Mouse (Mus musculus): Measurements from ENCODE around the gene Ikzf2. TPM values are rescaled to one million over a fixed set of nuclear protein-coding genes. Genes with fewer than 3 reads are reported as not detected.

Gene Ikzf2
- total RNA-seq, 4 experiments from 2014 or later, result 9.0 to 15.8 (median 13.4) TPM

- no peak for DNase-seq
Measured at GRCm38 (mm10) chr1:69659779-69660178, 27.3 kb downstream of the Ikzf2 start.

- no peak for DNase-seq
Measured at GRCm38 (mm10) chr1:69658051-69658450, 29.0 kb downstream of the Ikzf2 start.

- DNase-seq, result no peak
Measured at GRCm38 (mm10) chr1:69657455-69657854, 29.6 kb downstream of the Ikzf2 start.

GRCm38 (mm10) chr1:69656929-69657328 is 30.1 kb downstream of the Ikzf2 start:
- no peak for DNase-seq

- no peak for DNase-seq
Measured at GRCm38 (mm10) chr1:69656047-69656782, 30.8 kb downstream of the Ikzf2 start.

- no peak for DNase-seq
Measured at GRCm38 (mm10) chr1:69655368-69655767, 31.7 kb downstream of the Ikzf2 start.

- no peak for DNase-seq
Measured at GRCm38 (mm10) chr1:69654955-69655354, 32.1 kb downstream of the Ikzf2 start.

GRCm38 (mm10) chr1:69653419-69653818 is 33.6 kb downstream of the Ikzf2 start:
- no peak for DNase-seq

GRCm38 (mm10) chr1:69643138-69643537 is 43.9 kb downstream of the Ikzf2 start:
- DNase-seq, result no peak

- DNase-seq, result no peak
Measured at GRCm38 (mm10) chr1:69641986-69642385, 45.1 kb downstream of the Ikzf2 start.

- DNase-seq, result no peak
Measured at GRCm38 (mm10) chr1:69638321-69638720, 48.7 kb downstream of the Ikzf2 start.

- no peak for DNase-seq
Measured at GRCm38 (mm10) chr1:69637907-69638306, 49.1 kb downstream of the Ikzf2 start.

- DNase-seq, result no peak
Measured at GRCm38 (mm10) chr1:69634259-69634658, 52.8 kb downstream of the Ikzf2 start.

GRCm38 (mm10) chr1:69630508-69630907 is 56.5 kb downstream of the Ikzf2 start:
- DNase-seq, result no peak

GRCm38 (mm10) chr1:69629513-69629912 is 57.5 kb downstream of the Ikzf2 start:
- DNase-seq, result no peak

- DNase-seq, result no peak
Measured at GRCm38 (mm10) chr1:69612076-69612475, 75.0 kb downstream of the Ikzf2 start.

- DNase-seq, result no peak
Measured at GRCm38 (mm10) chr1:69611204-69611725, 75.8 kb downstream of the Ikzf2 start.

GRCm38 (mm10) chr1:69610791-69611190 is 76.3 kb downstream of the Ikzf2 start:
- no peak for DNase-seq

GRCm38 (mm10) chr1:69608846-69609245 is 78.2 kb downstream of the Ikzf2 start:
- no peak for DNase-seq

- DNase-seq, result no peak
Measured at GRCm38 (mm10) chr1:69606844-69607243, 80.2 kb downstream of the Ikzf2 start.

GRCm38 (mm10) chr1:69604213-69604612 is 82.8 kb downstream of the Ikzf2 start:
- DNase-seq, result no peak

GRCm38 (mm10) chr1:69600954-69601353 is 86.1 kb downstream of the Ikzf2 start:
- DNase-seq, result no peak

- no peak for DNase-seq
Measured at GRCm38 (mm10) chr1:69599074-69599772, 87.8 kb downstream of the Ikzf2 start.

GRCm38 (mm10) chr1:69591889-69592288 is 95.2 kb downstream of the Ikzf2 start:
- DNase-seq, result no peak
